Mouse (Mus musculus) embryonic fibroblast, embryonic 13.5 days (primary cell): ENCODE results near the gene Edem2. TPM values are rescaled to one million over a fixed set of nuclear protein-coding genes. Genes with fewer than 3 reads are reported as not detected.
"Not testable (repeated sequence)": the region's sequence is repeated elsewhere in the genome, so short reads cannot be mapped to it uniquely, and the experiment has no call there.

Experiments
- H3K27ac ChIP-seq: 2 replicates; pipeline ENCODE4 v1.5.1; 2012; ENCODE audit warnings: low read length, control low read depth, inconsistent platforms; ENCODE audit not compliant: insufficient read depth
- H3K4me1 ChIP-seq: 2 replicates; pipeline ENCODE4 v1.6.1; 2011; ENCODE audit warnings: low read length; ENCODE audit not compliant: control insufficient read depth, insufficient read depth
- H3K4me3 ChIP-seq: 2 replicates; pipeline ENCODE4 v1.5.1; 2011; ENCODE audit warnings: mild to moderate bottlenecking, control low read depth, low read length; ENCODE audit not compliant: insufficient read depth
- CTCF ChIP-seq: IDR thresholded peaks from 2 replicates; pipeline ENCODE4 v1.5.1; 2011; ENCODE audit warnings: mild to moderate bottlenecking, control low read depth, low read length, moderate library complexity, borderline replicate concordance; ENCODE audit not compliant: insufficient read depth
- POLR2A ChIP-seq: IDR thresholded peaks from 2 replicates; pipeline ENCODE4 v1.6.1; 2011; ENCODE audit warnings: low read depth, mild to moderate bottlenecking, control low read depth, low read length, moderate library complexity
- polyA plus RNA-seq: library from polyadenylated mRNA; stranded (reverse); fragments of >200 nt; gene quantifications from 2 replicates; pipeline ENCODE4 v1.2.4, GENCODE M21; 2011; ENCODE audit warnings: low read depth; ENCODE audit not compliant: missing spikeins, insufficient read length

The Edem2 gene
- polyA plus RNA-seq, 1 experiment, result 13.8 TPM

DNA sequence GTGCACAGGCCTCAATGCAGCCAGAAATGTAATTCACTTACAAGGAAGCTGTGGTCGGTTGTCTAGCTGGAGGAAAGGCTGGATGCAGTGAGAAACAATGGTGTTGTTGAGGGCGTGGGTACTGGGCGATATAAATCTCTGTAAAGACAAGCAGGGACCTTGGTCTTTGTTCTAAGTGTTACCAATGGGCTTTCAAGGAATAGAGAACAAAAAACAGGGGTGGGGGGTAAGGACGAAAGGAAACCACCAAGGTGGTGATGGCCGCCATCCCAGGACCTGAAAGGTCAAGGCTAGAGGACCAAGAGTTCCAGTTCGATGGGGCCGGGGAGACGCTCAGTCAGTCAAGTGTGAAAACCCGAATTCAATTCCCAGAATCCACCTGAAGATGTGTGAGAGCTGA is 8.5 kb upstream of the Edem2 start:
- Histone ChIP-seq H3K27ac (no peak overlapping the region), H3K4me1 (peaks cover 4% of the 10 kb centered on the region; the same call in 1 of the 2 replicates), H3K4me3 (no peak overlapping the region)
- TF ChIP-seq CTCF (no peak), POLR2A (no peak)

DNA sequence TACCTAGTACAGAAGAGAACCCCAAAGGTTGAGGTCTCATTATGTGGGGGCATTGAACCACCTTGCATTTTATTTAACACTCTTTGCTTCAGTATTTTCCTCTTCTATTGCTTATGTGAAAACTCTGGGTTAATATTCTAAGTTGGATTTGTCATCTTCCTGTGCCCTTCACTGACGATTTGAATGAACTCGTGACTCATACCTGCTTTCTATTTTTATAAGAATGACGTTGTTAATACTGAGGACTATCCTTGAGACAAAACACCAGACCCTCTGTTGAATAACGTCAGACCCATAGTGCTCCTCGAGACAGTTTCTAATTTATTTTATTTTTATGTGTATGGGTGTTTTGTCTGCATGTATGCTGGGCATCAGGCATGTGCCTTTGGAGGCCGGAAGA is 7.7 kb upstream of the Edem2 start:
- Histone ChIP-seq H3K4me3 (no peak overlapping the region), H3K27ac (no peak overlapping the region), H3K4me1 (peaks cover 4% of the 10 kb centered on the region; the same call in 1 of the 2 replicates)
- no peak for TF ChIP-seq CTCF
- no peak for TF ChIP-seq POLR2A

DNA sequence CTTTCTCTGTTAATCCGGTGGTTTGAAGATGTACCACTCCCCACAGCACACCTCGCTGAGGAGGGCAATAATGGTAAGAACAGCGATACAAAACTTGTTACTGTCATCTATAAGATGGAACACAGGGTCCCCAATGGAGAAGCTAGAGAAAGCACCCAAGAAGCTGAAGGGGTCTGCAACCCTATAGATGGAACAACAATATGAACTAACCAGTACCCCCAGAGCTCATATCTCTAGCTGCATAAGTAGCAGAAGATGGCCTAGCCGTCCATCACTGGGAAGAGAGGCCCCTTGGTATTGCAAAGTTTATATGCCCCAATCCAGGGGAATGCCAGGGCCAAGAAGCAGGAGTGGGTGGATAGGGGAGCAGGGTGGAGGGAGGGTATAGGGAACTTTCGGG is 6.5 kb upstream of the Edem2 start, which contains the start of gene Gm17581:
TSS of gene Gm17581 (minus strand) at position 101 of the 400 bp plus-strand sequence.
- H3K4me1 ChIP-seq, H3K27ac ChIP-seq, H3K4me3 ChIP-seq: not testable (repeated sequence)

DNA sequence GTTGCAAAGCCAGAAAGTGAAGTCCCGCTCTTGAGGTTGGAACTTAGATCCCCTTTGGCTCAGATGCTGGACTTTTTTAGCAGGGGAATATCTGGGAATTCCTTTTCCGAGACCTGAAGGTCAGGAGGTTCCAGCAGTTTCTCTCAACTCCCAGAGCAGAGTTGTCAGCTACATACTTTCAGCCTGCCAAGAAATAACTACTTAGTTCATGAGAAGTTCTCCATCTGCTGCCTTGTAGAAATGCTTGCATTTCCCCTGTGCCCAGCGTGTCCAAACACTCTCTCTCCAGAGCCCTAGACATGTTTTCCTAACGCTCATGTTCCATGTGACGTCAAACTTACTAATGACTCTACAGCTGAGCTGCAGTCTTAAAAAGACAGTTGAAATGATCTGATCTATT is 5.8 kb upstream of the Edem2 start:
- TF ChIP-seq POLR2A (no peak), CTCF (no peak)
- Histone ChIP-seq H3K27ac (no peak overlapping the region), H3K4me1 (peaks cover 4% of the 10 kb centered on the region; the same call in 1 of the 2 replicates)

DNA sequence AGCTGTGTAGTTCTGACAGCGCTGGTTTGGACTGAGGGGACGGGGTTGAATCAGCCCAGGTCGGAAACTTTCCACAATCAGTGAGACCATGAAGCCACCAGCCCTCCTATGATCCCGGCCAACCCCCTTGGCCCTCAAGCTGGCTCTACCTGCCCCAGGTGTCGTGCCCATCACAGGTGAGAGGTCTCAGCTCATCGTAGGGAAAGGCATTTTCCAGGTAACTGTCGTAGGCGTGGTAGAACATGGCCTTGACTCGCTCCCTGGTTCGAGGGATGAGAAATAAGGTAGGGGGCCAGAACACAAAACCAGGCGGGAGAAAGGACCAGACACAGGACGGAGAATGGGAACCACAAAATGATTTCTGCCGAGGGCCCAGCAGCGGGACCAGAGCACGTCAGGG is 533 bp downstream of the Edem2 start:
- Histone ChIP-seq H3K4me3 (peak overlapping the region; percentile 85), H3K4me1 (no peaks in the 10 kb centered on the region), H3K27ac (no peak overlapping the region)
- TF ChIP-seq CTCF (no peak), POLR2A (no peak)

More for the DNA sequence above, 5.8 kb upstream of the Edem2 start:
- H3K4me3 ChIP-seq, result no peak overlapping the region

DNA sequence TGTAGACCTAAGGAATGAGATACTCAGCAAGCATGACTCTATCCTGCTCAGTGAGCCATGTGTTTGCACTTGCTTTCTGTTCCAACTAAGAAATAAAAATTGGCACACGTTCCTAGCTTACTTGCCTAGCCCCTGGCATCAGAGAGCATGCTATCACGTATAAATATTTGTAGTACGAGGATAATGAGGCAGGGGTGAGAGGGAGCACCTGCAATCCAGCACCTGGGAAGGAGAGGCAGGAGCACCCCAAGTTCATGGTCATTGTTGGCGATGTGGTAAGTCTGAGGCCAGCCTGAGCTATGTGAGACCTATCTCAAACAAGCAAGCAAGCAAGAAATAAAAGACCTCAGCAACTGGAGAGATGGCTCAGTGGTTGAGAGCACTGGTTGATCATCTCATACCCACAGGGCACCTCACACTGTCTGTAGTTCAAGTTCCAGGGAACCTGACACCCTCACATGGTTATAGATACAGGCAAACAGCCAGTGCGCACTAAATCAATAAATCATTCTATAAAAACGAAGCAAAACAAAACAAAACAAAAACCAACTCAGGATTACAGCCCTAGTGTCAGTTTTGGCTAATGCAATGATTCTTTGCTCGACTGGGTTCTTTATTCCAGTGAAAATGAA is 1.4 kb downstream of the Edem2 start:
- no peak overlapping the region for H3K4me3 ChIP-seq

DNA sequence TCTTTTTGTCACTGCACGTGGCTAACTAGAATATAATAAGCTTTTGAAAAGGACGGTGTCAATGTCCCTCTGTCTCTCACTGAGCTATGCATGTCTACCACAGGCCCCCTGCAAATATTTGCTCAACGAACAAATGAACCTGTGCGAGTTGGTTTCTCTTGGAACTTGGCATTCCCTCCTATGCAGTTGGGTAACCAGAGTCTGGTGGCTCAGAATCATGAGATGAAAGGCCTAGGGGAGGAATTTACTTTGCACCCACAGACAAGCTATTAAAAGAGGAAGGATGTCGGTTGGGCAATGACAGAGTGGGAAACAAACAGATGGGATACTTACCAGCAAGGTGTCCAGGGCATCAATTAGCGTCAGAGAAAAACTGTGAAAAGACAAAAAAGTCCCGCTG is 3.0 kb downstream of the Edem2 start:
- H3K27ac ChIP-seq, result no peak overlapping the region
- TF ChIP-seq CTCF (no peak), POLR2A (no peak)
- no peak overlapping the region for H3K4me3 ChIP-seq
- H3K4me1 ChIP-seq, result no peaks in the 10 kb centered on the region

More for the DNA sequence above, 1.4 kb downstream of the Edem2 start:
- H3K27ac ChIP-seq, result no peak overlapping the region
- no peaks in the 10 kb centered on the region for H3K4me1 ChIP-seq
- TF ChIP-seq CTCF, result no peak
- no peak for TF ChIP-seq POLR2A

DNA sequence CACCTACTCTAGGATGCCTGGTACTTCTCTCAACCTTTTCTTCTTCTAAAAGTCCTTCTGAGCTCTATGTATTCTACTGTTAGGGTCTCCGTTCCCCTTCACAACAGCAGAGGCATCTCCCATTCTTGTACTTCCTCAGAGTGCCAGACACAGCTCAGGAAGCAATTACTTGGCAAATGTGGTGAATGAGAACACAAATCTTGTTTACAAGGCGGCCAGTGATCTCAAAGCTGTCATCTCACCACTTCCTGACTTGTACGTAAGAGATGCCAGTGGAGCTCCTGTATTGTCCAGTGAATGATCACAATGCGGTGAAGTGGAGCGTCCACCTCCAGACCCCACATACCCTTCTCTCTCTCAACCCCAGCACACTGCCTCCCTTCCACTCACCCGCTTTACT is 4.7 kb downstream of the Edem2 start:
- no peak overlapping the region for H3K4me3 ChIP-seq
- TF ChIP-seq POLR2A, result no peak
- no peak for TF ChIP-seq CTCF

DNA sequence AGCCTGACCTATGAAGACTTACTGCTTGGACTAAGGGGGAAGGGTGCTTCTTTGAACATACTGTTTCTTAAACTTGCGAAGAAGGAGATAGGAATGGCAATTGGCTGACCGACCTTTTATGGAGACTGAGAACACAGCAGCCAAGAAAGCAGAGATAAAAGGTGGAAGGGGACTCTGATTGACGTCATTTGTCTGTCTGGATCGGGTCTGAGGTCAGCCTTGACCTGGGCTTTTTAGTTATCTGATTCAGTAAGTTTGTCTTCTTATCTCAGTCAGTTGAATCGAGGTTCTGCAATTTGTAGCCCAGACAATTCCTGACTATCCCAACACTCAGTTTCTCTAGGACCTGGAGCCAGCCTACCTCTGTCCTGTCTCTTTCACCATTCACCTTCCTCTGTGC is 5.2 kb downstream of the Edem2 start:
- Histone ChIP-seq H3K4me1 (no peaks in the 10 kb centered on the region), H3K4me3 (no peak overlapping the region), H3K27ac (no peak overlapping the region)
- TF ChIP-seq POLR2A (no peak), CTCF (no peak)

More for the DNA sequence above, 4.7 kb downstream of the Edem2 start:
- H3K27ac ChIP-seq, result no peak overlapping the region
- no peaks in the 10 kb centered on the region for H3K4me1 ChIP-seq

DNA sequence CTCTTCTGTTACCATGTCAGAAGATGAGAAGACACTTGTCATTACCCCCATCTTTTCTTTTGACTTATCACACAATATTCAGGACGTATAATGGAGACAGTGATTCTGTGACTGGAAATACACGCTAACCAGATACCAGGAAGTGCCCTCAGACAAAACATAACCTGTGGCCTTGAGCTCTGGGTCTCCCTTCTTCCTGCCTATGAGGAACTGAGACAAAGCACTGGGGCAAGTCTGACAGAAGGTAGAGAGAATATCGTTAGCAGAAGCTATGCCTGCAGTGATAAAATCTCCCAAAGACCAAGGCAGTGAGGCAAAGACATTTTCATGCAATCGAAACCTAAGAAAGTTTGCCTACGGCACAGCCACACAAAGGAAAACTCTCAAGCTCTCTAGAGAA is 8.7 kb downstream of the Edem2 start:
- Histone ChIP-seq H3K4me3 (no peak overlapping the region), H3K4me1 (no peaks in the 10 kb centered on the region), H3K27ac (no peak overlapping the region)
- TF ChIP-seq CTCF, result no peak
